Mouse (Mus musculus): ENCODE data around the gene Adcy1. TPM values are rescaled to one million over a fixed set of nuclear protein-coding genes. Genes with fewer than 3 reads are reported as not detected.

Adcy1 gene
- polyA plus RNA-seq, 1 experiment from 2014 or later = 1.5 TPM

DNA sequence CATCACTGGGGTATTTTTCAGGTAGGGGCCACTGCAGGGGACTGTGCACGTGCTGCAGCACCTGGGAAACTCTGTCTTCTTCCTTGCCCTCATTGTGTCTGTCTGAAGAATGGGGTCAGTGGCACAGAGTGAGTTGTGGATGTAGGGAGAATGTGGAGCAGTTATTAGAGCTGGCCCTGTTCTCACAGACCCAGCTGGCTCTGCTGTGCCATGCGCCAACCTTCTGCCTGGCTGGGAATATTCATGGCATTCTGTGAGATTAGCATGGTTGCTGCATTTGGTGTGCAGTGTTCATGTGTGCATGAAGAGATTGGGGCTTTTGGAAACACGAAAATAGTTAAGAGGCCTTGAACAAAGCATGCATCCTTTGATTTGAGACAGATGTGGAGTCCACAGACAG is 10.3 kb downstream of the Adcy1 start:
- Histone ChIP-seq H3K36me3 (no peaks in the 10 kb centered on the region), H3K4me1 (peaks cover 10% of the 10 kb centered on the region), H3K4me3 (no peak overlapping the region), H3K9me3 (no peaks in the 10 kb centered on the region), H3K27me3 (no peaks in the 10 kb centered on the region), H3K27ac (no peak overlapping the region), H3K9ac (no peak overlapping the region), H3K4me2 (replicated peaks) (no peak overlapping the region)
- no peak for ATAC-seq (ENCODE audit: insufficient number of reproducible peaks, insufficient read depth, low FRiP score, low TSS enrichment)
- 73% methylated on average over 3 of the region's 3 CpGs for WGBS

DNA sequence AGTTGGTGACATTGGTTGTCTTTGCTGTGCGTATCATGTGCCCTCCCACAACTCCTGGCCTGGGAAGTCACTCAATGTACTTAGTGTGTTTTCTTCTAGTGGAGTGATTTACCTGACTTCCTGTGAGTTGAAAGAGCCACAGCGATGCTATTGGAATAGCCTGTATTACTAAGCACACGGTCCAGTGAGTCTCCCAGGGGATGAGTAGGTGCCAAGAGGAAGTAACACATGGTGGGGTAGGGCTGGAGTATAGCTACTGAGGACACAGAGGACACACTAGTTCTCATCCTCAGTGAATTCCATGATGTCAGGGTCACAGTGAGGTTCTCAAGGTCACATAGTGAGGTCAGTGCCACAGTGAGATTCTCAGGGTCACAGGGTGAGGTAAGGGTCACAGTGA is 13.2 kb downstream of the Adcy1 start:
- Histone ChIP-seq H3K4me3 (no peak overlapping the region), H3K4me2 (replicated peaks) (no peak overlapping the region), H3K4me1 (peaks cover 10% of the 10 kb centered on the region), H3K9me3 (no peaks in the 10 kb centered on the region), H3K27me3 (no peaks in the 10 kb centered on the region), H3K9ac (no peak overlapping the region), H3K36me3 (no peaks in the 10 kb centered on the region), H3K27ac (no peak overlapping the region)
- ATAC-seq (ENCODE audit: insufficient number of reproducible peaks, insufficient read depth, low FRiP score, low TSS enrichment) = no peak
- 80% methylated on average over 3 of the region's 3 CpGs for WGBS

DNA sequence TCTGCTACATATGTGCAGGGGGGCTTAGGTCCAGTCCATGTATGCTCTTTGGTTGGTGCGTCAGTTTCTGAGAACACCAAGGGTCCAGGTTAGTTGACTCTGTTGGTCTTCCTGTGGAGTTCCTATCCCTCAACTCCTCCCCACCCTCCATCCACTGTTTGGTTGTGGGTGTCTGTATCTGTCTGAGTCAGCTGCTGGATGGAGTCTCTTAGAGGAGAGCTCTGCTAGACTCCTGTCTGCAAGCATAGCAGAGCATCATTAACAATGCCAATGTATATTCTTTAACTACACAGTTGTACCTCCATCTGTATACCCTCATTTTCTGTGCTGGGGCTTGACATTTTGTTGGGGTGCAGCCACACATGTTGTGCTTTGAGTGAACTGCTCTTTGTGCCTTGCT is 18.6 kb downstream of the Adcy1 start:
- Histone ChIP-seq H3K4me2 (replicated peaks) (no peak overlapping the region), H3K9me3 (no peaks in the 10 kb centered on the region), H3K4me1 (no peaks in the 10 kb centered on the region), H3K36me3 (no peaks in the 10 kb centered on the region), H3K27ac (no peak overlapping the region), H3K27me3 (no peaks in the 10 kb centered on the region), H3K4me3 (no peak overlapping the region), H3K9ac (no peak overlapping the region)
- no peak for ATAC-seq (ENCODE audit: insufficient number of reproducible peaks, insufficient read depth, low FRiP score, low TSS enrichment)
- 100% methylated on average over 1 of the region's 1 CpGs for WGBS

DNA sequence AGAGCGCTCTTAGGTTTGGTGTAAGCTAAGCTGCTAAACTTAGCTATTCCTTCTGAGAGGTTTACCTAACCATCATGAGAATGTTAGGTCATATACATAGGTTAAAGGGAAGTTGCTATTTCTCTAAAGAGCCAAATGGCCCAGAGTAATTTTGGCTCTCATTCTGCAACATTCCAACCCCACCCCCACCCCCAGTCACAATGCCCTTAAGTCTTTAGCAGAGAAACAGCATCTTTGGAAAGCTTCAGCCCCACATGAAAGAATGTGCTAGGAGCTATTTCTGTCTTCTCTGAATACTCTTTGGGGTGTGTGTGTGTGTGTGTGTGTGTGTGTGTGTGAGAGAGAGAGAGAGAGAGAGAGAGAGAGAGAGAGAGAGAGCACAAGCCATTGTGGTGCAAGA is 20.6 kb downstream of the Adcy1 start:
- 95% methylated on average over 1 of the region's 1 CpGs for WGBS
- Histone ChIP-seq H3K4me3 (no peak overlapping the region), H3K9ac (no peak overlapping the region), H3K27me3 (no peaks in the 10 kb centered on the region), H3K27ac (no peak overlapping the region), H3K9me3 (no peaks in the 10 kb centered on the region), H3K36me3 (no peaks in the 10 kb centered on the region), H3K4me2 (replicated peaks) (no peak overlapping the region), H3K4me1 (no peaks in the 10 kb centered on the region)
- ATAC-seq (ENCODE audit: insufficient number of reproducible peaks, insufficient read depth, low FRiP score, low TSS enrichment) = no peak

DNA sequence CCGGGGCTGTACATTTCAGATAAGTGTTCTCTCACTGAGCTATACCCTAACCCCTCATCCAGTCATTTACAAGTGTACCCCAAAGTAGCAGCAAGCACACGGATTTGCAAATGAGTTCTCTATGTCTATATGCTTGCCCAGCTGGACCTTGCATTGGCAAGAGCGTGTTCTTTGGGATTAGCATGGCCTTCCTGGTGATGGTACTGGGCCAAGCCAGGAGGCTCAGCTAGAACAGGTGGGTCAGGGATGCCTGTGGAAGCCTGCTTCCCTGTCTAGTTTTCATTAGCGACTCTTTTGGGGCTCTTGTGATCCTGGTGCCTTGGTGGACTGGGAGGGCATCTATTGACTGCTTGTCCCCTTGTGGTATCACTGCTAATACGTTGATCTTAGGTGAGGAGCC is 21.9 kb downstream of the Adcy1 start:
- Histone ChIP-seq H3K27ac (no peak overlapping the region), H3K27me3 (no peaks in the 10 kb centered on the region), H3K4me1 (no peaks in the 10 kb centered on the region), H3K4me3 (no peak overlapping the region), H3K9me3 (no peaks in the 10 kb centered on the region), H3K36me3 (no peaks in the 10 kb centered on the region), H3K9ac (no peak overlapping the region), H3K4me2 (replicated peaks) (no peak overlapping the region)
- ATAC-seq (ENCODE audit: insufficient number of reproducible peaks, insufficient read depth, low FRiP score, low TSS enrichment) = no peak
- 82% methylated on average over 5 of the region's 5 CpGs for WGBS

DNA sequence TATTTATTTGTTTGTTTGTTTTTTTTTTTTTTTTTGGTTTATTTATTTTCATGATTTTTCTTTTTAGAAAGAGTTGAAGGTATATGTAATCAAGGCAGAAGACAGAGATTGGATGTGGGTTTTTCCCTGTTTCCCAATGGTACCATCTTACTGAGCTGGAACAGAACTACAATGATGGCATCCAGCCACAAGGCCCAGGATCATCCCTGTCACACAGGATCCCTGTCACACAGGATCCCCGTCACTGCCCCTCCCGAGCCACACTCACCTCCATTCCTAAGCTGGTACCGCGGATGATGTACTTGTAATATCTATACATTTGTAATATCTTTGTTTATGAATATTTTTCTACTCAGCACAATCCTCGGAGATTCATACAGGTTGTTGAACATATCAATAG is 27.8 kb downstream of the Adcy1 start:
- 91% methylated on average over 5 of the region's 5 CpGs for WGBS
- H3K36me3 ChIP-seq = no peaks in the 10 kb centered on the region
- H3K4me3 ChIP-seq = no peak overlapping the region
- no peaks in the 10 kb centered on the region for H3K4me1 ChIP-seq
- no peak for ATAC-seq (ENCODE audit: insufficient number of reproducible peaks, insufficient read depth, low FRiP score, low TSS enrichment)
- H3K9ac ChIP-seq = no peak overlapping the region
- no peaks in the 10 kb centered on the region for H3K9me3 ChIP-seq
- H3K4me2 ChIP-seq (replicated peaks) = no peak overlapping the region
- H3K27ac ChIP-seq = no peak overlapping the region
- H3K27me3 ChIP-seq = no peaks in the 10 kb centered on the region

DNA sequence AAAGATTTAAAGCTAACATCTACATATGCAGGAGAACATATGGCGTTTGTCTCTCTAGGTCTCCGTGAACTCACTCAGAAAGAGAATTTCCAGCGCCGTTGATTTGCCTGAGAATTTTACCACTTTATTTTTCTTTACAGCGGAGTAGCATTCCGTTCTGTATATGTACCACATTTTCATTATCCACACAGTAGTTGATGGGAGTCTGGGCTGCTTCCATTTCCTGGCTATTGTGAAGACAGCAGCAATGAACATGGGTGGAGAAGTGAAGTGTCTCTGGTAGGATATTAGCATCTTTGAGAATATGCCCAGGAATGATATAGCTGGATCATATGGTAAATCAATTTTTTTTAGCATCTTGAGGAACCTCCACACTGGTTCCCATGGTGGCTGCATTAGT is 31.6 kb downstream of the Adcy1 start:
- ATAC-seq (ENCODE audit: insufficient number of reproducible peaks, insufficient read depth, low FRiP score, low TSS enrichment) = no peak
- H3K4me1 ChIP-seq = no peaks in the 10 kb centered on the region
- H3K9me3 ChIP-seq = no peaks in the 10 kb centered on the region
- no peaks in the 10 kb centered on the region for H3K27me3 ChIP-seq
- no peak overlapping the region for H3K4me3 ChIP-seq
- no peak overlapping the region for H3K9ac ChIP-seq
- H3K36me3 ChIP-seq = no peaks in the 10 kb centered on the region
- no peak overlapping the region for H3K27ac ChIP-seq
- no peak overlapping the region for H3K4me2 ChIP-seq (replicated peaks)
- 97% methylated on average over 6 of the region's 6 CpGs for WGBS

DNA sequence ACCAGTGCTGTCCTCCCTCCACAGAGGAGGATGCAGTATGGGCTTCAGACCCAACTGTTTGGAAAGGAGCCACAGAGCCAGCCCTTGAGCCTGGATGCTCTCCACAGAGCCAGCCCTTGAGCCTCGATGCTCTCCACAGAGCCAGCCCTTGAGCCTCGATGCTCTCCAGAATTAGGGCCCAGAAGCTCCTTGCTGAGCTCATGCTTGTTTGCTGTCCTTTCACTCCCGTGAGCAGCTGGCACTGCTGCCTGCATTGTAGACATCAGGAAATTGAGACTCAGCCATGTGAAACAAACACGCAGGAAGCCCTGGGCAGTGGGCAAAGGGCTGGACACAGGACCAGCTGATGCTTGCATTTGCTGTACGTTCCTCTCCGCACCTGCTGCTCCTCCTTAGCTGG is 38.4 kb downstream of the Adcy1 start:
- no peak for ATAC-seq (ENCODE audit: insufficient number of reproducible peaks, insufficient read depth, low FRiP score, low TSS enrichment)
- Histone ChIP-seq H3K27me3 (no peaks in the 10 kb centered on the region), H3K9me3 (no peaks in the 10 kb centered on the region), H3K9ac (no peak overlapping the region), H3K4me1 (no peaks in the 10 kb centered on the region), H3K36me3 (no peaks in the 10 kb centered on the region), H3K4me2 (replicated peaks) (no peak overlapping the region), H3K4me3 (no peak overlapping the region), H3K27ac (no peak overlapping the region)
- 87% methylated on average over 6 of the region's 6 CpGs for WGBS

DNA sequence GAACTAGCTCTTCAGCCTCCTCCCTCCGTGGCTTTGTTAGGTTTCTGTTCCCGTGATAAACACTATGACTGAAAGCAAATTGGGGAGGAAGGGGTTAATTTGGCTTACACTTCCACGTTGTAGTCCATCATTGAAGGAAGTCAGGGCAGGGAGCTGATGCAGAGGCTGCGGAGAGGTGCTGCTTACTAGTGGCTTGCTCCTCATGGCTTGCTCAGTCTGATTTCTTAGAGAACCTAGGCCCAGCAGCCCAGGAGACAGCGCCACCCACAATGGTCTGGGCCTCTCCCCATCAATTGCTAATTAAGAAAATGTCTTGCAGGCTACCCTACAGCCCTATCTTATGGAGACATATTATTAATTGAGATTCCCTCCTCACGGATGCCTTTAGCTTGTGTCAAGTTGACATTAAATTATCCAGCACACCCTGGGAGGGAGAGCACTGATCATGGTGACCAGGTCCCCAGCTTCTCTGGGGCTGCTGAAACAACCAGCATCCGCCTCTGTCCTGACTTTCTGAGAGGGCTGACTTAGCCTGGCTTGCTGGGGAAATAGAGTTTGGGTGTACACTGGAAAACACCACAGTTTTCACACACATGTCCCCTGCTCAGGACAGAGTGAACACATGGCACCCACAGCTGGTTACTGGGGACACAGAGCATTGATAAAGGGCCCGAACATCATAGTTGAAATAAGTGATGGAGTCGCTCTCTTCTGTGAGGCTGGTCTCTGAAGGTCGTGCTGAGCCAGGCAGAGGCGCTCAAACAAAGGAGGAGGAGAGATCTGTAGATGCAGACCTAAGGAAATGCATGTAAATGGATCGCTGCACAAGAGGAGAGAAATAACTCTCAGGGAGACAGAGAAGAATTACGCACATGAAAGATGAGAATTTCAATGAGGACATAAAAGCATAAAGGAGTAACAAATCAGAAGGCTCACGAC is 39.2 kb downstream of the Adcy1 start:
- no peak overlapping the region for H3K9ac ChIP-seq
- WGBS = 71% methylated on average over 14 of the region's 14 CpGs
- no peaks in the 10 kb centered on the region for H3K9me3 ChIP-seq
- no peak overlapping the region for H3K4me3 ChIP-seq
- no peaks in the 10 kb centered on the region for H3K4me1 ChIP-seq
- no peak for ATAC-seq (ENCODE audit: insufficient number of reproducible peaks, insufficient read depth, low FRiP score, low TSS enrichment)
- H3K27me3 ChIP-seq = no peaks in the 10 kb centered on the region
- H3K4me2 ChIP-seq (replicated peaks) = no peak overlapping the region
- no peak overlapping the region for H3K27ac ChIP-seq
- no peaks in the 10 kb centered on the region for H3K36me3 ChIP-seq

DNA sequence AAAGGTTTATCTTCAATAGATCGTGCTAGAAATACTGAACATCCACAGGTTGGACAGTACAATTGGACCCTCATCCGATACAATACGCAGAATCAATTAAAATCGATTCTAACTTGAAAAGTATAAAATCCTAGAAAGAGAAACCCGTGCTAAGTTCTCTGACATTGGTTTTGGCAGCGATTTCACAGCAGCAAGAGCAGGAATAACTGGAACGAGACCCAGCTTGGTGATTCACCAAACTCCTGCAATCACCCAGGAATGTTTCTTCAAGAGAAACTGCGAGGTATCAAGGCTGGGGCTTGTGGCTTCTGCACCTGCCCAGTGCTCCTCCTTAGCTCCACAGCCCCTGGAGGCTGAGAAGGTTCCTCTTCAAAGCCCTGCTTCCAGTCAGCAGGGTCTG is 42.0 kb downstream of the Adcy1 start:
- WGBS = 86% methylated on average over 8 of the region's 8 CpGs
- Histone ChIP-seq H3K9me3 (no peaks in the 10 kb centered on the region), H3K4me3 (no peak overlapping the region), H3K27ac (no peak overlapping the region), H3K36me3 (0 out of 2 replicates have a peak, but pooled peaks cover 3% of the 10 kb centered on the region), H3K4me1 (no peaks in the 10 kb centered on the region), H3K4me2 (replicated peaks) (no peak overlapping the region), H3K27me3 (no peaks in the 10 kb centered on the region), H3K9ac (no peak overlapping the region)
- ATAC-seq (ENCODE audit: insufficient number of reproducible peaks, insufficient read depth, low FRiP score, low TSS enrichment) = no peak

DNA sequence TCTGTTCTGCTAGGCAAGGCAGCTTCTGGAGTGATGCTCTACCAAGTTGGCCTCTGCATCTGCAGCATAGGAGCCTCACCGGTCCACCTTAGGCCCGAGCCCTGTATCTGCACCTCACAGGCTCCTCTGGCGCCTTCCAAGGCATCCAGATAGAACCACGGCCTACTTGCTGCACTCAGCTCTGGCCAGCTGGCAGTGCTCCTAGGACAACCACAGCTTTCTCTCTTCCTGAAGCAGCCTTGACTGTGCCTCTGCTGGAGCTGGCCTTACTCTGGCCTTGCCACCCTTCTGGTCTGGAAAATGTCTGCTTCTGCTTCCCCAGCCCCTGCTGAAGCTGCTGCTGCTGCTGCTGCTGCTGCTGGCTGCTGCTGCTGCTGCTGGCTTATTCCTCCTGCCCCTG is 45.8 kb downstream of the Adcy1 start:
- Histone ChIP-seq H3K4me3 (no peak overlapping the region), H3K4me2 (replicated peaks) (no peak overlapping the region), H3K27ac (no peak overlapping the region), H3K9me3 (no peaks in the 10 kb centered on the region), H3K9ac (no peak overlapping the region), H3K36me3 (0 out of 2 replicates have a peak, but pooled peaks cover 3% of the 10 kb centered on the region), H3K27me3 (no peaks in the 10 kb centered on the region), H3K4me1 (no peaks in the 10 kb centered on the region)
- no peak for ATAC-seq (ENCODE audit: insufficient number of reproducible peaks, insufficient read depth, low FRiP score, low TSS enrichment)
- 88% methylated on average over 4 of the region's 4 CpGs for WGBS

DNA sequence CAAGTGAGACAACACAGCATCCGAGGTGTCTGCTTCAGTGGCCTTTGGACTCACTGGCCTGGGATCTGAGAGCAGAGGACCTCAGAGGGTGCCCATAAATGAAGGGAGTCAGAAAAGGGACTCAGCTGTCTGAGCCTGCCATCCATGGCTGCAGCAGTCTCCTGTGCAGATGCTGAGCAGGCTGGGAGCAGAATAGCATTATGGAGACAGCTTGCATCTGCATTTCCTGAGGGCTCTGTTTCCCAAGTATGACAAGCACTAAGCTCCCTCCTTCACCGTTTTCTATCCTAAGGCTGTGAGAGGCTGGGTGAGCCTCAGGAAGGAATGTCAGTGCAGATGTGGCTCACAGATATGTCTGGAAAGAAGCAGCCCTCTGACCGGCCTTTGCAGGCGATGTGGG is 49.8 kb downstream of the Adcy1 start:
- H3K36me3 ChIP-seq = 0 out of 2 replicates have a peak, but pooled peaks cover 3% of the 10 kb centered on the region
- H3K4me1 ChIP-seq = no peaks in the 10 kb centered on the region
- no peaks in the 10 kb centered on the region for H3K27me3 ChIP-seq
- WGBS = 72% methylated on average over 4 of the region's 4 CpGs
- no peaks in the 10 kb centered on the region for H3K9me3 ChIP-seq
- H3K4me3 ChIP-seq = no peak overlapping the region
- no peak overlapping the region for H3K9ac ChIP-seq
- no peak overlapping the region for H3K27ac ChIP-seq
- H3K4me2 ChIP-seq (replicated peaks) = no peak overlapping the region
- ATAC-seq (ENCODE audit: insufficient number of reproducible peaks, insufficient read depth, low FRiP score, low TSS enrichment) = no peak
